Mouse (Mus musculus) E14TG2a.4 (cell line): ENCODE measurements around the gene Trim71.

Experiments used
- CTCF ChIP-seq: conservative IDR thresholded peaks from 2 replicates; pipeline ENCODE4 v1.5.1; 2014; ENCODE audit warnings: low read length
- NANOG ChIP-seq: IDR thresholded peaks from 2 replicates; pipeline ENCODE4 v1.6.1; 2014; ENCODE audit warnings: borderline replicate concordance, low read length, mixed read lengths
- POU5F1 ChIP-seq: IDR thresholded peaks from 2 replicates; pipeline ENCODE4 v1.6.1; 2014; ENCODE audit warnings: low read length, borderline replicate concordance

DNA sequence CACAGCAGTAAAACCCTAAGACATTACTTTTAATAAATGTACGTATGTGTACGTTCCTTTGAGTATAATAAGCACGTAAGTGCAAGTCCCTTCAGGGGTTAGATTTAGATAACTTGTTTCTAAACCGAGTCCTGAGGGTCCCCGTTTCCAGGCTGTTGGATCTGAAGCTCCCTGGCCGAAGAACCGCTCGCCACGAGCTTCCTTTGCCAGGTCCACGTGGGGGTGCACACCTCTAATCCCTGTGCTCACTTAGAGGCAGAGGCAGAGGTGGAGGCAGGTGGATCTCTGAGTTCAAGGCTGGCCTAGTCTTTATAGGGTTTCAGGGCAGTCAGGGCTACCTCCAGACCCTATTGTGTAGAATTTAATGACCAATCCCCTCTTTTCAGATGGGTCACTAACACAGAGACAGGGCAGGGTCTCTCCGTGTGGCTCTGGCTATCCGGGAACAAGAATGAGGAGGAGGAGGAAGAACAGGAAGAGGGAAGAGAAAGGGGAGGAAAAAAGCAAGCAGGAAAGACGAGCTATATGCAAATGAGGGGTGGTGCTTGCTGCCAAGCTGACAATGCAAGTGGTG is 46.2 kb downstream of the Trim71 start:
- no peak for TF ChIP-seq POU5F1
- no peak for TF ChIP-seq CTCF
- no peak for TF ChIP-seq NANOG
